Mouse (Mus musculus) G1E-ER4 (cell line): ENCODE data around the gene Ces1g. TPM values are rescaled to one million over a fixed set of nuclear protein-coding genes. Genes with fewer than 3 reads are reported as not detected.

ENCODE experiments used
- GATA1 ChIP-seq: IDR thresholded peaks from one replicate; pipeline ENCODE4 v1.8.0; 2012; ENCODE audit warnings: low read length, inconsistent platforms
- polyA plus RNA-seq: library from polyadenylated mRNA; stranded (reverse); fragments of >175 nt; gene quantifications from 2 replicates; pipeline ENCODE4 v1.2.3, GENCODE M21; 2012

Ces1g gene
- not detected in 2 replicates for polyA plus RNA-seq

DNA sequence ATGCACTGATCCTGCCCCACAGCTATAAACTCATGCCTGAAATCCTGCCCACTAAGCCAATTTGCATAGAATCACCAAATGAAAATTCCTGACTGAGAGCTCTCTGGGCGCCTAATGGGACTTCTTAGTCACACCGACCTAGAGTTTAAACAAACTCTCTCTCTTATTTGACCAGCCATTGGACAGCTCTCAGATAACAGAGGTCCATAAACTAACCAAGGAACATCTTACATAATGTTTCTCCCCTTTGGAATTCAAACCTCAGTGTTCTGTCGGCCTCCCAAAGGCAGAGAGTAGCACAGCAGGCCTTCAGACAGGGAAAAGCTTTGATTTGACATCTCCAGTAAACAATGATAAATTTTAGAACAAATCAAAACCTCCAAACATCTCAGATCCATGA, at the start of gene Ces1g:
Ces1g (minus strand) TSS at position 102 of the 400 bp plus-strand sequence.
- no peak for TF ChIP-seq GATA1

- no peak for TF ChIP-seq GATA1
These were observed 42.5 kb upstream of the Ces1g start, which contains the start of gene Ces1h for GRCm38 (mm10) chr8:93379625-93380024. Gene Ces1h, minus strand, starts transcription at chr8:93379725.

- TF ChIP-seq GATA1, result no peak
These were observed 32.4 kb upstream of the Ces1g start for GRCm38 (mm10) chr8:93369481-93369880.

DNA sequence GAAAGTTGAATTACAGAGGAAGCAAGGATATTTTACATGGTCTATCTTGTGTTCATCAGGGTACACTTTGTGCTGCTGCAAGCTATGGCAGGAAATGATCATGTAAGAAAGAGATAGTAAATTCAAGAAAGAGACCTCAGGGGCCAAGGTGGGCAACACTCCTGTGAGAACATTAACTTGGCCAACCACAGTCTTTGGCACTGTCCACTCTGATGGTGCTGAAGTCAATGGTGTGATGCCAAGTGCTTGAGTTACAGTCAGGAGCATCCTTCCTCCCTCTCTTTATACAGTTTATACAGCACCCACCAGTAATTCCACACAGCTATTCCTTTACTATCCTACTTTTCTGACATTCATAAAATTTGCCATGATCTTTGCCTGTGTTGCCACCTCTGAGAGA, 23.0 kb upstream of the Ces1g start:
- TF ChIP-seq GATA1, result no peak

DNA sequence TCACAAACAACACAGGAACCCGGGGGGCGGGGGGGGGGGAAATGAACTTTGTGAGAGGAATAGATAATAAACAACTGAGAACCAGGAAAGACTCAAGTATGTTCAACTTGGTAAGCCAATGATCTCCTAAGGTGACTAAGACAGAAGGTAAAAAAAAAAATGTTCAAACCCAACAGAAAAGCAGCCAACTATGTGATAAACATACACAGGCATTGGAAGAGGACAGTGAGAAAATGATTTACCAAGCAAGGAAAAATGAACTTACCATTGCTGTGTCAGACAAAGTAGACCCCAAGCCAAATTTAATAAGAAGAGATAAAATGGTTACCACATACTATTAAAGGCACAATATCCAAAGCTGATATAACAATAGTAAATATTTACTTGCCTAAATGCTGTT, 2.4 kb upstream of the Ces1g start:
- TF ChIP-seq GATA1, result no peak

DNA sequence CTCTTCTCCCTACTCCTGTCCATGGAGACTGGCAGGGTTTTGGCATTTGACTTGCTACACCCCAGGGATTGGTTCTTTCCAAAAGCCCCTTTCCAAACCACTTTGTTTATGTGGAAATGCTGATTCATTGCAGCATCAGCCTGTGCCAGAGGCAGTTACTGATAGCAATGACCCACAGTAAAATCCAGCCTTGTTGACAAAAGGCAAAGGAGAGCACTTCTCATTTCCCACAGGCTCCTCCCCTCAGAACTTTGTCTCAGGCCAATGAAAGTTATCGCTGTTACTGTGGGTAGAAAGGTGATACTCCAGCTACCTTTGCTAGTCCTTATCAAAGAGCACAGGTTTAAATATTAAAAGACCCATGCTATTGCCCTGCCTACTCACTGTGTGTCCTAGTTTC, 4.4 kb downstream of the Ces1g start:
- no peak for TF ChIP-seq GATA1

DNA sequence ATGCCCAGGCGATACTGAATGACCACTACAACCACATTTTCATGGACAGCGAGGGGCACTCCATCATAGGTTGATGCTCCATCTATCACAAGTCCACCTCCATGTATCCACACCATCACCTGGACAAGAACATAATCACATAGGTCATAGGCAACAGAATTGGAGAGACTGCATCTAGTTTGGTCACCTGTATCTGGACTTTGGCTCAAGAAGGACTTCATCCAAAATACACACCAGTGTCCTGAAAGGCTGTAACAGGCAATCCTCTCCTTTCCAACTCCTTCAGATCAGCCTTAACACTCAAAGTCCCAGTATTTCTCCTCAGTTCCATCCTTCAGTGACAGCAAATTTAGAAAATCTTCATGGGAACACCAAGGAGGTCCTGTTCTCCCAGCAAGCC, 6.0 kb downstream of the Ces1g start:
- TF ChIP-seq GATA1, result no peak

- TF ChIP-seq GATA1, result no peak
These were observed 12.0 kb downstream of the Ces1g start for GRCm38 (mm10) chr8:93325123-93325522.

DNA sequence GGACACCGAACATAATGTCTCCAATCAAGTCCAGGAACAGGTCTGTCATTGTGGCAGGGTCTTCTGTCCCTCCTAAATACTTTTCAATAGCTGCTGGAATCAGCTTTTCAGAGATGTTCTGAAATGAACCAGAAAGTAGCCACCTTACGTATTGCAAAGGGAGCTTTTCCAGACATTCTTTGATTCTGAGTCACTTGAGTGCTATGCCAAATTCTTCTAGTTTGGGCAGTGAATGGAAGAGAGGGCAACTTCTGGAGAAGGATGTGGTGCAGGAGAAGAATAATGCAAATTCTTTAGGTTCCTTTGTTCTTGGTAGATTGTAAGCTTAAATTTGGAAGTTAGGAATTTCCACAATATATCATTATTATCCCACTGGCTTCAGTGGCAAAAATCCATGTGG, 20.1 kb downstream of the Ces1g start:
- no peak for TF ChIP-seq GATA1

DNA sequence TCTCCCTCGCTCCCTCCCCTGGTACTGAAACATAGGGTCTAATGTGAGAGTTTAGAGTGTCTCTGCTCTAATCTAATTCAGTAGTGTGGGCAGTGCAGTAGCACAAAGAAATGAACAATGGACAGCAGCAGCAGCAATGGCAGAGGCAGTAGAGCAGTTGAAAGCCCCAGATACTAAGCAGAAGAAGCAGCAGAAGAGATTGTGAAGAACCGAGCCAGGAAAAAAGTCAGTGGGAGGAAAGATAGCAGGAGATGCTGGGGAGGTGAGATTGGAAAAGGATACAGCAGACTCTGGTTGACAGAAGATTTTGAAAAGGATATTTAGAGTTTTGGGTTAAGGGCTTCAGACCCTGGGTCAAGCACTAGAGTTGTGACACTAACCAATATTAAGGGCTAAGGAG, 21.6 kb downstream of the Ces1g start:
- no peak for TF ChIP-seq GATA1

- no peak for TF ChIP-seq GATA1
These were observed 53.2 kb downstream of the Ces1g start for GRCm38 (mm10) chr8:93283896-93284295.

DNA sequence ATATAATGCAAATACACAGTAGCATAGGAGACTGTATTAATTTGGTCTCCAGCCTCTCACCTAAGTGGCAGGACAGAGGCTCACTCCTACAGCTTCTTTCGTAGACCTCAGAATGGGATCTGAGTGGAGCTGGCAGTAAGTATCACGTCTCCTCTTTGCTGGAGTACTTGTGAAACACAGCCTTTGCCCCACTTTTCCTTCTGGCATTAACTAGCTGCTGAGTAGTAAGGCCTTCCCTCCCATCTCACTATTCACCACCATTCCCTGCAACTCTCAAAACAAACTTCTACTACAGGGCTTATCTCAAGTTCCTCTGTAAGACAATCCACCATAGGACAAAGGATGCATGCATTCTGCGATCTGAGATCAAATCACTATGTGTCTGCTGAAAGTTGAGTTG, 54.8 kb downstream of the Ces1g start:
- TF ChIP-seq GATA1, result no peak

DNA sequence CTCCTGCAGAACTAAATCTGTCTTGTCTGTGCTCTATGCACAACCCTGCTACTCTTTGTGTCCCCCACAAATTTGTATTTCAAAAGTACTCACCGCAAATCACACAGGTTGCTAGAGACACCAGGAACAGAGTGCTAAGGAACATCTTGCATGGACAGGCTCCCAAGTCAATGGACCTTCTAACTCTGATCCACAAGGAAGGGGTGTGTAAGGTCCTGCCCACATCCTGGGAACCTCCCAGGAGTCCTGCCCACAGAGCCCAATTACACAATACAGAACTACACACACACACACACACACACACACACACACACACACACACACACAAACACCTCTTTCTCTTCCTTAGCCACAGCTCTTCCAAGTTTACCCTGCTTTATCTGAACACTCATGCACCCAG, 57.6 kb downstream of the Ces1g start, which contains the start of gene Ces1f:
Ces1f (minus strand) TSS at position 192 of the 400 bp plus-strand sequence.
- TF ChIP-seq GATA1, result no peak

- no peak for TF ChIP-seq GATA1
These were observed 58.8 kb downstream of the Ces1g start for GRCm38 (mm10) chr8:93278176-93278805.

- no peak for TF ChIP-seq GATA1
These were observed 62.5 kb downstream of the Ces1g start for GRCm38 (mm10) chr8:93274609-93275008.

GRCm38 (mm10) chr8:93273321-93273720, 63.8 kb downstream of the Ces1g start:
- TF ChIP-seq GATA1, result no peak

GRCm38 (mm10) chr8:93272686-93273085, 64.4 kb downstream of the Ces1g start:
- TF ChIP-seq GATA1, result no peak

DNA sequence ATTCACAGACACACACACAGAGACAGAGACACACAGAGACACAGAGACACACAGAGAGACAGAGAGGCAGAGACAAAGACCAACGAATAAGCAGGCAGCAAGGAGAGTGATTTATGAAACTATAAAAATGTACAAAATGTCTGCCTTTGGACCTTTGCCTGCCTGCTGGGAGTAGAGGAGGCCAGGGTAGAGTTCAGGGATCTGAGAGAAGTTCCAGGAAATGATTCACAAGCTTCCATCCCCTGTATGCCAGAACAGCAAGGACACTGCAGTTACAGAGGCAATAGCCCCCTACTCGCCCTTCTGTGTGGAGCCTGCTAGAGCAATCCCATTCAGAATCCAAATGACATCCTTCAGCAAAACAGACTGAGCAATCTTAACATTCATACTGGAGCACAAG, 75.7 kb downstream of the Ces1g start:
- no peak for TF ChIP-seq GATA1
